Mouse (Mus musculus) left cerebral cortex, adult 18-20 months (tissue): ENCODE data around the gene Col26a1. TPM values are rescaled to one million over a fixed set of nuclear protein-coding genes. Genes with fewer than 3 reads are reported as not detected.

ENCODE experiments used
- DNase-seq, 2 experiments: peaks; one replicate each; pipeline ENCODE4 v3.0.0; 2021 to 2022; ENCODE audit warnings: low spot score in 2 of 2, mixed read lengths in 1 of 2
- total RNA-seq, 2 experiments: library from RNA; stranded (reverse); gene quantifications; 2 replicates each; pipeline ENCODE4 v1.2.3; 2021

Col26a1 gene
- total RNA-seq, 2 experiments from 2014 or later: 7.3 to 8.8 TPM

GRCm38 (mm10) chr5:136696516-136696915 lies 186.5 kb downstream of the Col26a1 start:
- no peak for DNase-seq

DNA sequence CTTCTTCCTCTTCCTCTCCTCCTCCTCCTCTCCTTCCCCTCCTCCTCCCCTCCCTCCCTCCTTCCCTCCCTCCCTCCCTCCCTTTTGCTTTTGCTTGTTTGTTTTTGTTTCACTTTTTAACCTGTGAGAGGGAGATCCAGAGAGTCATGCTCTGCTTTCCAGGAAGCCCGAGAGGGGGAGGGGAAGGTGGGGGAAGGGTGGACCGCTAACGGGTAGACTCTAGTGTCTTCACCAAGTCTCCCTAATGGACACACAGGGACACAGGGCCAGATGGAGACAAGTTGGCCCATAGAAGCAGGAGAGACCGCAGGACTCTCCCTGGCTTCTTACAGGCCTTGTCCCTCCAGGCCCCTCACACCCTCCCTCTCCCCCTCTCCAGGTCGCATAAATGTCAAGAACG lies 188.0 kb downstream of the Col26a1 start:
- DNase-seq: no peak

DNA sequence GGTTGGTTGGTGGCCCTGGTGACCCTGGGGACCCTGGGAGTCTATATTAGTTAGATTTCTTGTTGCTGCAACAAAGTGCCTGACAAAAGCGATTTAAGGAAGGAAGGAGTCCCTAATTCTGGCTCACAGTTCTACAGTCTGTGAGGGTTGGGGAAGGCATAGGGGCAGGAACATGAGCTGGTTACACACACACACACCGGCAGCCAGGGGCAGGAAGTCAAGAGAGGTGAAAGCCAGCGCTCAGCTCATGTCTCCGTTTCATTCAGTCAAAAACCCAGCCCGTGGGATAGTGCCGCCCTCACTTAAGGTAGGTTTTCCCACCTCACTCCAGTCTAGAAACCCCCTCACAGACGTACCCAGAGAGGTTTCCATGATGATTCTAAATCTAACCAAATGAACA lies 189.6 kb downstream of the Col26a1 start:
- no peak for DNase-seq

DNA sequence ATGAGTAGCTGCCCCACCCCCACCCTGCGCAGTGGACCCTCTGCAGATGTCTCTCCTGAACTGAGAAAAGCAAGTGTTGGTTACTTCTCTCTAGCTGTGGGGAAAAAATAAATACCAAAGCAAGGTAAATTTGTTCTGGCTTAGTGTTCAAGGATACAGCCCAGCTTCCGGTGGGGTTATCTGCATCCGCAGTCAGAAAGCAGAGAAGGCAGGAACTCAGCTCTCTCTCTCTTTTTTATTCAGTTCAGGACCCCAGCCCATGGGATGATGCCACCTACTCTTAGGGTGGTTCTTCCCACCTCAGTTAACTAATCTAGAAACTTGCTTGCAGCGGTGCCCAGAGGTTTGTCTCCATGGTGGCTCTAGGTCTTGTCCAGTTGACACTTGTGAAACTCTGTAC lies 190.2 kb downstream of the Col26a1 start, which contains the start of gene Myl10:
Myl10 (plus strand) TSS at position 363 of the 400 bp plus-strand sequence.
- no peak for DNase-seq

Other genes starting within 250 kb of the Col26a1 start
- not detected for gene Myl10, start 190.1 kb downstream of the Col26a1 start, total RNA-seq
- gene Ift22, start 24.9 kb upstream of the Col26a1 start, total RNA-seq: 10 to 100 TPM; 97.1 to 99.0 TPM
- 100 to 1,000 TPM; 281 to 287 TPM for gene Fis1, start 70.1 kb upstream of the Col26a1 start, total RNA-seq
- gene Cldn15, start 83.4 kb upstream of the Col26a1 start, total RNA-seq: not detected
- gene Plod3, start 103.8 kb upstream of the Col26a1 start, total RNA-seq: 10 to 100 TPM; 32.2 to 32.8 TPM
- 100 to 1,000 TPM in 1 of 2 experiments, 10 to 100 TPM in 1; 96.6 to 107 TPM for gene Znhit1, start 104.8 kb upstream of the Col26a1 start, total RNA-seq
- gene Vgf, start 143.2 kb upstream of the Col26a1 start, total RNA-seq: 100 to 1,000 TPM; 390 to 400 TPM
- 100 to 1,000 TPM; 391 to 401 TPM for gene Ap1s1, start 162.9 kb upstream of the Col26a1 start, total RNA-seq
- under 1 TPM; 0.70 to 0.89 TPM for gene Serpine1, start 189.1 kb upstream of the Col26a1 start, total RNA-seq
- 1 to 10 TPM; 4.2 to 4.7 TPM for gene Trim56, start 233.0 kb upstream of the Col26a1 start, total RNA-seq